Mouse (Mus musculus) layer of hippocampus, postnatal 10 days (tissue): ENCODE results near the gene Imp4. TPM values are rescaled to one million over a fixed set of nuclear protein-coding genes. Genes with fewer than 3 reads are reported as not detected.

Source experiments
- microRNA-seq, 2 experiments: library from miRNA; unstranded; fragments of <30 nt; microRNA quantifications; one replicate each; pipeline ENCODE4 v1.2.0; 2021
- total RNA-seq, 2 experiments: library from RNA; stranded (reverse); gene quantifications; 2 replicates each; pipeline ENCODE4 v1.2.3; 2021

Gene Imp4
- total RNA-seq, 2 experiments from 2014 or later: 28.5 to 29.6 TPM

Small RNA genes within 50 kb of the gene (microRNA-seq; reads per million reads assigned to microRNA genes)
- 0 to 0.39 reads per million in 2 experiments for gene Mir5103

Other genes with a start within 250 kb of the Imp4 start
- 10 to 100 TPM; 18.6 to 21.9 TPM for gene Ccdc115, start 179 bp upstream of the Imp4 start, total RNA-seq
- 1 to 10 TPM; 3.3 to 3.8 TPM for gene Ptpn18, start 19.9 kb downstream of the Imp4 start, total RNA-seq
- gene Prss39, start 58.6 kb downstream of the Imp4 start, total RNA-seq: not detected
- not detected for gene Cfc1, start 95.8 kb downstream of the Imp4 start, total RNA-seq
- gene Prss40, start 121.1 kb downstream of the Imp4 start, total RNA-seq: not detected
- gene Amer3, start 139.8 kb downstream of the Imp4 start, total RNA-seq: 10 to 100 TPM; 33.2 to 35.0 TPM